Mouse (Mus musculus) kidney, postnatal 10 days (tissue): ENCODE measurements around the gene Grik4.
"Not testable (repeated sequence)": the region's sequence is repeated elsewhere in the genome, so short reads cannot be mapped to it uniquely, and the experiment has no call there.

ENCODE experiments used
- DNase-seq: peaks from one replicate; pipeline ENCODE4 v3.0.0; 2021; ENCODE audit warnings: mixed read lengths

Grik4 gene

GRCm38 (mm10) chr9:42793581-42793980 is 150.7 kb downstream of the Grik4 start:
- DNase-seq = no peak

- no peak for DNase-seq
Measured at GRCm38 (mm10) chr9:42792381-42792780, 151.9 kb downstream of the Grik4 start.

- no peak for DNase-seq
Measured at GRCm38 (mm10) chr9:42791779-42792178, 152.5 kb downstream of the Grik4 start.

GRCm38 (mm10) chr9:42791346-42791745 is 152.9 kb downstream of the Grik4 start:
- DNase-seq = no peak

- DNase-seq = peak; percentile 80
Measured at GRCm38 (mm10) chr9:42788471-42788870, 155.8 kb downstream of the Grik4 start.

GRCm38 (mm10) chr9:42786882-42787281 is 157.4 kb downstream of the Grik4 start:
- DNase-seq = no peak

GRCm38 (mm10) chr9:42786286-42786685 is 158.0 kb downstream of the Grik4 start:
- DNase-seq = no peak

GRCm38 (mm10) chr9:42785173-42785830 is 159.0 kb downstream of the Grik4 start:
- no peak for DNase-seq

GRCm38 (mm10) chr9:42783248-42783903 is 160.9 kb downstream of the Grik4 start:
- no peak for DNase-seq

- DNase-seq = not testable (repeated sequence)
Measured at GRCm38 (mm10) chr9:42778471-42779263, 165.6 kb downstream of the Grik4 start.

- DNase-seq = no peak
Measured at GRCm38 (mm10) chr9:42777913-42778312, 166.4 kb downstream of the Grik4 start.

GRCm38 (mm10) chr9:42776804-42777203 is 167.5 kb downstream of the Grik4 start:
- no peak for DNase-seq

- DNase-seq = peak; percentile 68
Measured at GRCm38 (mm10) chr9:42764823-42765560, 179.3 kb downstream of the Grik4 start.

- no peak for DNase-seq
Measured at GRCm38 (mm10) chr9:42758682-42759205, 185.5 kb downstream of the Grik4 start.

- no peak for DNase-seq
Measured at GRCm38 (mm10) chr9:42757012-42757640, 187.2 kb downstream of the Grik4 start.

- no peak for DNase-seq
Measured at GRCm38 (mm10) chr9:42754699-42755098, 189.6 kb downstream of the Grik4 start.

- no peak for DNase-seq
Measured at GRCm38 (mm10) chr9:42751160-42751559, 193.1 kb downstream of the Grik4 start.

- DNase-seq = no peak
Measured at GRCm38 (mm10) chr9:42750176-42750575, 194.1 kb downstream of the Grik4 start.

GRCm38 (mm10) chr9:42745982-42746381 is 198.3 kb downstream of the Grik4 start:
- no peak for DNase-seq

- DNase-seq = no peak
Measured at GRCm38 (mm10) chr9:42742385-42742784, 201.9 kb downstream of the Grik4 start.

- DNase-seq = no peak
Measured at GRCm38 (mm10) chr9:42736697-42737335, 207.5 kb downstream of the Grik4 start.

GRCm38 (mm10) chr9:42735086-42735485 is 209.2 kb downstream of the Grik4 start:
- no peak for DNase-seq
